ENCODE assay signal across 26 mouse cellular contexts in the genomic region with DNA sequence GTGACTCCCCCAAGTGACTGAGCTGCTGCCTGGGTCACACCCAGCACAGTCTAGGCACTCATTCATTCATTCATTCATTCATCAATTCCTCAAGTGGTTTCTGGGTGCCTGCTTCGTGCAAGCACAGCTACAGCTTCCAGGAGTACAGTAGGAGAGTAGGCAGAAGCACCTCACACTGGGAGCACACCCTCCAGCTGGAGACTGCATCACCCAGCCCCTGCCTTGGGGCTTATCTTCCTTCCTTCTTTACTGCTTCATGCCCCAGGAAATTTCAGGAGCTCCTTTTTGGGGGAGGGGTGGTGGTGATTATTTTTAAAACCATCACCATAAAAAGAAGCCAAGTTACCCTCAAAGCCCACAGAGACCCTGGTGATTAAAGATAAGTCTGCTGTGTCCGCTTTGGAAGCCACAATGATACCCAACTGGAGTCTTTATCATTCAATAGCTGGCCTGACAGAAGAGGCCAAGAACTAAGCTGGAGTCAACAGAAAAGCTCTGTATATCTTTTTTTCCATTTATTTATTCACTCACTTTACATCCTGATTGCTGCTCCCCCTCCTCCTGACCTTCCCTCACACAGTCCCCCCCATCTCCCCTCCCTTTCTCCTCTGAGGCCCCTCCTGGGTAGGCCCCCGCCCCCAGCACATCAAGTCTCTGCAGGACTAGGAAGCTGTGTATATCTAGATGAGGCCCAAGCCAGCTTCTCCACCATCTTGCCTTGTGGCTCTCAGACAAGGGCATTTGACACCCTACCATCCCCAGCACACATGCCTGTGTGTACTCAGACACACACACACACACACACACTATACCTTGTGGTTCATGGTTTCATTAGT. TPM values are rescaled to one million over a fixed set of nuclear protein-coding genes. Genes with fewer than 3 reads are reported as not detected.
A peak's percentile ranks its signal among the peaks of the same experiment; 100 is the strongest.
DNase-seq lines count a peak whose midpoint lies in the region; ATAC-seq and TF ChIP-seq lines count a peak whose summit lies in the region.
"Had no signal": no experiment of that assay in that cellular context is flagged by ENCODE, and none has a peak within 500 bp of the region (broad histone marks: within the 10 kb centered on the region; RNA-seq: fewer than 3 reads in every experiment).

No protein-coding gene starts in this region.

- no peak overlapping the region for H3K4me3 ChIP-seq in hindbrain, embryonic 10.5 days
- H3K4me3 ChIP-seq in hindbrain, postnatal 0 days (ENCODE audit: low read length): no peak overlapping the region
- no peak overlapping the region for H3K4me3 ChIP-seq in lung, postnatal 0 days (ENCODE audit: low read depth, low read length)
- H3K4me3 ChIP-seq: forebrain, embryonic 13.5 days; hindbrain, embryonic 15.5 days; kidney, embryonic 15.5 days; limb, embryonic 12.5 days; myocyte; neural tube, embryonic 13.5 days; stomach, embryonic 15.5 days had no signal

- DNase-seq in hindbrain, embryonic 10.5 days (ENCODE audit: low spot score): no peak
- no peak for DNase-seq in hindbrain, postnatal 0 days (ENCODE audit: low spot score)
- DNase-seq in thymus, postnatal 4 days: peak; percentile 28
- DNase-seq in thymus, postnatal 0 days (ENCODE audit: low spot score): no peak
- DNase-seq in splenic B cell, adult 2 months (ENCODE audit: low read depth, low spot score): peak; percentile 10
- DNase-seq in thymus, postnatal 25 days: no peak
- DNase-seq in lung, postnatal 0 days (ENCODE audit: low spot score): no peak
- DNase-seq: cerebellum, adult 11-12 months; cerebellum, postnatal 10 days; gastrocnemius, postnatal 36 days; kidney, postnatal 4 days; lung, adult 18-20 months; lung, postnatal 14 days; retina, postnatal 1 day; right cerebral cortex, postnatal 4 days had no signal

- 78% methylated on average over 3 of the region's 3 CpGs for WGBS in hindbrain, embryonic 10.5 days
- WGBS in hindbrain, postnatal 0 days: 80% methylated on average over 3 of the region's 3 CpGs
- 72% methylated on average over 3 of the region's 3 CpGs for WGBS in lung, postnatal 0 days

- TF ChIP-seq EP300 in lung, postnatal 0 days (IDR thresholded peaks at IDR 0.05): no peak

- no peak for TF ChIP-seq CTCF in hindbrain, postnatal 0 days (IDR thresholded peaks at IDR 0.05; ENCODE audit: low read depth)
- no peak for TF ChIP-seq CTCF in lung, postnatal 0 days (IDR thresholded peaks at IDR 0.05)

- no peaks in the 10 kb centered on the region for H3K27me3 ChIP-seq in hindbrain, embryonic 10.5 days (ENCODE audit: insufficient read depth, poor library complexity, severe bottlenecking)
- H3K27me3 ChIP-seq in hindbrain, postnatal 0 days (ENCODE audit: insufficient read depth, low read length): no peaks in the 10 kb centered on the region
- H3K27me3 ChIP-seq in splenic B cell, adult 2 months (ENCODE audit: control insufficient read depth, insufficient read depth, low read length, poor library complexity, severe bottlenecking): no peaks in the 10 kb centered on the region
- H3K27me3 ChIP-seq in lung, postnatal 0 days (replicated peaks; ENCODE audit: insufficient read depth, low read length): no peaks in the 10 kb centered on the region
- H3K27me3 ChIP-seq: CH12.LX; forebrain, embryonic 13.5 days; hindbrain, embryonic 15.5 days; kidney, embryonic 15.5 days; limb, embryonic 12.5 days; neural tube, embryonic 13.5 days; stomach, embryonic 15.5 days had no signal

- H3K27ac ChIP-seq in hindbrain, embryonic 10.5 days: 0 out of 2 replicates have a peak overlapping the region, but pooled peaks have one; percentile 23
- no peak overlapping the region for H3K27ac ChIP-seq in hindbrain, postnatal 0 days
- H3K27ac ChIP-seq in lung, postnatal 0 days (ENCODE audit: low read length): no peak overlapping the region
- H3K27ac ChIP-seq: forebrain, embryonic 13.5 days; hindbrain, embryonic 15.5 days; kidney, embryonic 15.5 days; limb, embryonic 12.5 days; neural tube, embryonic 13.5 days; stomach, embryonic 15.5 days had no signal

- peaks cover 100% of the 10 kb centered on the region for H3K36me3 ChIP-seq in hindbrain, embryonic 10.5 days
- no peaks in the 10 kb centered on the region for H3K36me3 ChIP-seq in hindbrain, postnatal 0 days (ENCODE audit: insufficient read depth, low read length)
- no peaks in the 10 kb centered on the region for H3K36me3 ChIP-seq in splenic B cell, adult 2 months (ENCODE audit: control insufficient read depth, insufficient read depth, low read length, poor library complexity, severe bottlenecking)
- no peaks in the 10 kb centered on the region for H3K36me3 ChIP-seq in lung, postnatal 0 days (ENCODE audit: insufficient read depth, low read length)
- H3K36me3 ChIP-seq: hindbrain, embryonic 15.5 days; kidney, embryonic 15.5 days; limb, embryonic 12.5 days; stomach, embryonic 15.5 days had no signal

- no peaks in the 10 kb centered on the region for H3K9me3 ChIP-seq in hindbrain, embryonic 10.5 days
- no peaks in the 10 kb centered on the region for H3K9me3 ChIP-seq in hindbrain, postnatal 0 days (ENCODE audit: low read length)
- H3K9me3 ChIP-seq in lung, postnatal 0 days (ENCODE audit: low read length): no peaks in the 10 kb centered on the region
- H3K9me3 ChIP-seq: forebrain, embryonic 13.5 days; hindbrain, embryonic 15.5 days; kidney, embryonic 15.5 days; limb, embryonic 12.5 days; neural tube, embryonic 13.5 days; stomach, embryonic 15.5 days had no signal

- no peak overlapping the region for H3K9ac ChIP-seq in hindbrain, postnatal 0 days (replicated peaks; ENCODE audit: low read length)
- no peak overlapping the region for H3K9ac ChIP-seq in lung, postnatal 0 days (replicated peaks; ENCODE audit: low read depth)
- H3K9ac ChIP-seq: forebrain, embryonic 13.5 days; hindbrain, embryonic 15.5 days; kidney, embryonic 15.5 days; limb, embryonic 12.5 days; neural tube, embryonic 13.5 days; stomach, embryonic 15.5 days had no signal

- H3K4me1 ChIP-seq in hindbrain, embryonic 10.5 days (replicated peaks): peaks cover 36% of the 10 kb centered on the region
- H3K4me1 ChIP-seq in hindbrain, postnatal 0 days (ENCODE audit: insufficient read depth, low read length): peaks cover 7% of the 10 kb centered on the region
- H3K4me1 ChIP-seq in lung, postnatal 0 days (ENCODE audit: insufficient read depth, low read depth, low read length): peaks cover 2% of the 10 kb centered on the region; the same call in 1 of the 2 replicates

- H3K4me2 ChIP-seq in hindbrain, postnatal 0 days (ENCODE audit: low read depth, low read length): no peak overlapping the region
- H3K4me2 ChIP-seq in lung, postnatal 0 days (replicated peaks; ENCODE audit: low read depth, low read length): no peak overlapping the region
- H3K4me2 ChIP-seq: forebrain, embryonic 13.5 days; hindbrain, embryonic 15.5 days; kidney, embryonic 15.5 days; limb, embryonic 12.5 days; neural tube, embryonic 13.5 days; stomach, embryonic 15.5 days had no signal

- no peak for ATAC-seq in hindbrain, postnatal 0 days
- peak; percentile 9 to 37; a peak in 1 of 4 replicates for ATAC-seq in hematopoietic stem cell, adult 5-6 weeks (replicated peaks in 1 of 2; ENCODE audit: insufficient read depth in 1 of 2, low FRiP score in 2 of 2, low TSS enrichment in 1 of 2, low read depth in 1 of 2, poor library complexity in 2 of 2, severe bottlenecking in 2 of 2)
- ATAC-seq in lung, postnatal 0 days: no peak
- ATAC-seq: forebrain, embryonic 13.5 days; intestine, postnatal 0 days; midbrain, embryonic 16.5 days had no signal

RNA-seq across cellular contexts. Expression of gene Ric8b, which starts 19.1 kb away (rescaled TPM):
- polyA plus RNA-seq in hindbrain, embryonic 10.5 days (2016; fragmentation: Nextera tagmentation; extraction: Ambion mirVana): 27.4 and 29.5 TPM in 2 replicates
- total RNA-seq in hindbrain, postnatal 0 days (2014; rRNA removed): 47.6 and 49.6 TPM in 2 replicates
- 30.6 and 33.8 TPM in 2 replicates for polyA plus RNA-seq in hindbrain, postnatal 0 days (2015; fragmentation: Nextera tagmentation; extraction: Ambion mirVana)
- 8.6 and 8.9 TPM in 2 replicates for polyA plus RNA-seq in thymus, postnatal 0 days (2015; fragmentation: Nextera tagmentation; extraction: Ambion mirVana)
- total RNA-seq in hematopoietic stem cell, adult 5-6 weeks (2017): 24.6 and 27.2 TPM in 2 replicates
- 9.6 and 12.7 TPM in 2 replicates for polyA plus RNA-seq in lung, postnatal 0 days (2015; fragmentation: Nextera tagmentation; extraction: Ambion mirVana)

Comparison
In these comparisons a context has a peak if more than half of its experiments do, and no peak if none do; other contexts are left out.
1. DNase-seq: peak in thymus, postnatal 4 days (single experiment) and splenic B cell, adult 2 months (single experiment); none in hindbrain, embryonic 10.5 days (single experiment), hindbrain, postnatal 0 days (single experiment), thymus, postnatal 0 days (single experiment), thymus, postnatal 25 days (single experiment) and lung, postnatal 0 days (single experiment).
2. ATAC-seq: peak in hematopoietic stem cell, adult 5-6 weeks (2 of 2); none in hindbrain, postnatal 0 days (single experiment) and lung, postnatal 0 days (single experiment).